Mouse (Mus musculus): ENCODE results near the gene Vcl. TPM values are rescaled to one million over a fixed set of nuclear protein-coding genes. Genes with fewer than 3 reads are reported as not detected.
A peak's percentile ranks its signal among the peaks of the same experiment; 100 is the strongest.

Gene Vcl
- polyA plus RNA-seq, 1 experiment: 30.6 TPM

- DNase-seq: peak; percentile 40
- WGBS: 48% methylated on average over 11 of the region's 11 CpGs
- Histone ChIP-seq H3K36me3 (ENCODE audit: control insufficient read depth, insufficient read depth, low read length) (no peaks in the 10 kb centered on the region), H3K4me1 (ENCODE audit: control insufficient read depth, insufficient read depth, low read length) (peaks cover 6% of the 10 kb centered on the region), H3K27me3 (replicated peaks; ENCODE audit: control insufficient read depth, insufficient read depth, low read length) (no peaks in the 10 kb centered on the region), H3K4me3 (ENCODE audit: insufficient read depth, low read depth, low read length) (no peak overlapping the region), H3K27ac (ENCODE audit: insufficient read depth, low read depth, low read length) (no peak overlapping the region)
- TF ChIP-seq CTCF (conservative IDR thresholded peaks at IDR 0.05; ENCODE audit: insufficient read depth, insufficient read length, low read depth, low read length) (no peak), POLR2A (IDR thresholded peaks at IDR 0.05; ENCODE audit: low read depth, low read length) (no peak)
These were observed 145.5 kb downstream of the Vcl start for GRCm38 (mm10) chr14:21074398-21075320.

- Histone ChIP-seq H3K4me3 (ENCODE audit: insufficient read depth, low read depth, low read length) (peak overlapping the region; percentile 72), H3K27me3 (replicated peaks; ENCODE audit: control insufficient read depth, insufficient read depth, low read length) (no peaks in the 10 kb centered on the region), H3K36me3 (ENCODE audit: control insufficient read depth, insufficient read depth, low read length) (no peaks in the 10 kb centered on the region), H3K4me1 (ENCODE audit: control insufficient read depth, insufficient read depth, low read length) (peaks cover 6% of the 10 kb centered on the region), H3K27ac (ENCODE audit: insufficient read depth, low read depth, low read length) (peak overlapping the region; percentile 79)
- WGBS: under 1% methylated on average over 59 of the region's 59 CpGs
- peak; percentile 72 for TF ChIP-seq POLR2A (IDR thresholded peaks at IDR 0.05; ENCODE audit: low read depth, low read length)
- TF ChIP-seq CTCF (conservative IDR thresholded peaks at IDR 0.05; ENCODE audit: insufficient read depth, insufficient read length, low read depth, low read length): no peak
- DNase-seq: peak; percentile 97
These were observed 146.7 kb downstream of the Vcl start for GRCm38 (mm10) chr14:21075751-21076500.

GRCm38 (mm10) chr14:21076501-21077194 is 147.4 kb downstream of the Vcl start:
- WGBS: 25% methylated on average over 7 of the region's 7 CpGs
- TF ChIP-seq CTCF (conservative IDR thresholded peaks at IDR 0.05; ENCODE audit: insufficient read depth, insufficient read length, low read depth, low read length): no peak
- no peak for TF ChIP-seq POLR2A (IDR thresholded peaks at IDR 0.05; ENCODE audit: low read depth, low read length)
- no peak for DNase-seq
- peak overlapping the region; percentile 72 for H3K4me3 ChIP-seq (ENCODE audit: insufficient read depth, low read depth, low read length)
- peak overlapping the region; percentile 10; the same call in 1 of the 2 replicates for H3K27ac ChIP-seq (ENCODE audit: insufficient read depth, low read depth, low read length)
- no peaks in the 10 kb centered on the region for H3K27me3 ChIP-seq (replicated peaks; ENCODE audit: control insufficient read depth, insufficient read depth, low read length)
- H3K36me3 ChIP-seq (ENCODE audit: control insufficient read depth, insufficient read depth, low read length): no peaks in the 10 kb centered on the region
- H3K4me1 ChIP-seq (ENCODE audit: control insufficient read depth, insufficient read depth, low read length): peaks cover 6% of the 10 kb centered on the region

- Histone ChIP-seq H3K27me3 (replicated peaks; ENCODE audit: control insufficient read depth, insufficient read depth, low read length) (no peaks in the 10 kb centered on the region), H3K36me3 (ENCODE audit: control insufficient read depth, insufficient read depth, low read length) (no peaks in the 10 kb centered on the region), H3K4me1 (ENCODE audit: control insufficient read depth, insufficient read depth, low read length) (peaks cover 6% of the 10 kb centered on the region), H3K27ac (ENCODE audit: insufficient read depth, low read depth, low read length) (no peak overlapping the region), H3K4me3 (ENCODE audit: insufficient read depth, low read depth, low read length) (no peak overlapping the region)
- WGBS: 79% methylated on average over 4 of the region's 4 CpGs
- DNase-seq: no peak
- TF ChIP-seq CTCF (conservative IDR thresholded peaks at IDR 0.05; ENCODE audit: insufficient read depth, insufficient read length, low read depth, low read length): no peak
- TF ChIP-seq POLR2A (IDR thresholded peaks at IDR 0.05; ENCODE audit: low read depth, low read length): no peak
These were observed 148.7 kb downstream of the Vcl start for GRCm38 (mm10) chr14:21077939-21078338.

GRCm38 (mm10) chr14:21078511-21078910 is 149.3 kb downstream of the Vcl start:
- H3K4me3 ChIP-seq (ENCODE audit: insufficient read depth, low read depth, low read length): no peak overlapping the region
- no peak overlapping the region for H3K27ac ChIP-seq (ENCODE audit: insufficient read depth, low read depth, low read length)
- peaks cover 6% of the 10 kb centered on the region for H3K4me1 ChIP-seq (ENCODE audit: control insufficient read depth, insufficient read depth, low read length)
- TF ChIP-seq CTCF (conservative IDR thresholded peaks at IDR 0.05; ENCODE audit: insufficient read depth, insufficient read length, low read depth, low read length) (no peak), POLR2A (IDR thresholded peaks at IDR 0.05; ENCODE audit: low read depth, low read length) (no peak)
- no peaks in the 10 kb centered on the region for H3K27me3 ChIP-seq (replicated peaks; ENCODE audit: control insufficient read depth, insufficient read depth, low read length)
- no peaks in the 10 kb centered on the region for H3K36me3 ChIP-seq (ENCODE audit: control insufficient read depth, insufficient read depth, low read length)
- no peak for DNase-seq

- WGBS: 80% methylated on average over 1 of the region's 1 CpGs
- no peak for DNase-seq
- no peak for TF ChIP-seq POLR2A (IDR thresholded peaks at IDR 0.05; ENCODE audit: low read depth, low read length)
- no peak for TF ChIP-seq CTCF (conservative IDR thresholded peaks at IDR 0.05; ENCODE audit: insufficient read depth, insufficient read length, low read depth, low read length)
- no peaks in the 10 kb centered on the region for H3K27me3 ChIP-seq (replicated peaks; ENCODE audit: control insufficient read depth, insufficient read depth, low read length)
- H3K27ac ChIP-seq (ENCODE audit: insufficient read depth, low read depth, low read length): no peak overlapping the region
- no peaks in the 10 kb centered on the region for H3K36me3 ChIP-seq (ENCODE audit: control insufficient read depth, insufficient read depth, low read length)
- H3K4me1 ChIP-seq (ENCODE audit: control insufficient read depth, insufficient read depth, low read length): peaks cover 15% of the 10 kb centered on the region
- no peak overlapping the region for H3K4me3 ChIP-seq (ENCODE audit: insufficient read depth, low read depth, low read length)
These were observed 153.6 kb downstream of the Vcl start for GRCm38 (mm10) chr14:21082823-21083222.

Other genes starting within 250 kb of the Vcl start
- gene Fut11, start 234.4 kb upstream of the Vcl start, polyA plus RNA-seq (2012; rRNA removed): 7.9 and 11.2 TPM in 2 replicates
- gene Chchd1, start 226.4 kb upstream of the Vcl start, polyA plus RNA-seq (2012; rRNA removed): 42.3 and 54.0 TPM in 2 replicates
- 136 and 167 TPM in 2 replicates for gene Zswim8, start 221.8 kb upstream of the Vcl start, polyA plus RNA-seq (2012; rRNA removed)
- 28.7 and 31.4 TPM in 2 replicates for gene Ndst2, start 194.8 kb upstream of the Vcl start, polyA plus RNA-seq (2012; rRNA removed)
- gene Camk2g, start 135.3 kb upstream of the Vcl start, polyA plus RNA-seq (2012; rRNA removed): 15.4 and 16.0 TPM in 2 replicates
- gene Plau, start 92.7 kb upstream of the Vcl start, polyA plus RNA-seq (2012; rRNA removed): 261 and 276 TPM in 2 replicates
- gene Ap3m1, start 123.1 kb downstream of the Vcl start, polyA plus RNA-seq (2012; rRNA removed): 23.5 and 25.5 TPM in 2 replicates
- 92.5 and 121 TPM in 2 replicates for gene Adk, start 123.2 kb downstream of the Vcl start, polyA plus RNA-seq (2012; rRNA removed)

Data from kidney, adult 2 months (tissue).